Mouse (Mus musculus): ENCODE measurements at regions not wholly inside any gene's neighbourhood (a gene's known extent, or its start where the extent isn't known, plus 50 kb on each side); places are given as distances from the start of the nearest gene placed in this dataset.

DNA sequence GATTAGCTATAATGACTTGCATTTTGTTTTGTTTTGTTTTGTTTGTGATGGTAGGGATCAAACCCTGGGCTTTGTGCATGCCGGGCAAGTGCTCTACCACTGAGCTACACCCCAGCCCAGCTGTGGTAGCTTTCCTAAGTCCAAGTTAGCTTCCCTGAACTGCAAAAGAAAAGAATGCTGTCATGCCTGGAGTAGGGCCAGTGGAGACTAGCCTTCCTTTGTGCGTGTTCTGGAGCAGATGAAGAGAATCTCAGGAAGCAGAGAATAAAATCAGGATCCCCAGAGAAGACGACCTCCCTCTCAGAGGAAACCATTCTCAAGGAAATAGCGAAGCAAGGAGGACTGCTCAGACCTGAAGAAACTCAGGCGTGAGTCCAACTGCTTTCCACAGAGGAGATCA, 123.8 kb downstream of the Polr2m start:
- TF ChIP-seq POLR2A (IDR thresholded peaks at IDR 0.05; ENCODE audit: borderline replicate concordance, low read depth, low read length) = no peak
- no peak for TF ChIP-seq CTCF (IDR thresholded peaks at IDR 0.05; ENCODE audit: low read depth, low read length)

Data from bone marrow macrophage, adult 2 months (primary cell).